Mouse (Mus musculus) erythroblast, embryonic 14.5 days (primary cell): ENCODE measurements around the gene Hfe2.

Experiments used
- GATA1 ChIP-seq: IDR thresholded peaks from 2 replicates; pipeline ENCODE4 v1.6.1; 2012; ENCODE audit warnings: low read length, inconsistent platforms, mixed read lengths
- TAL1 ChIP-seq: IDR thresholded peaks from 3 replicates; pipeline ENCODE4 v1.6.1; 2012; ENCODE audit warnings: low read length, inconsistent platforms, mixed read lengths

DNA sequence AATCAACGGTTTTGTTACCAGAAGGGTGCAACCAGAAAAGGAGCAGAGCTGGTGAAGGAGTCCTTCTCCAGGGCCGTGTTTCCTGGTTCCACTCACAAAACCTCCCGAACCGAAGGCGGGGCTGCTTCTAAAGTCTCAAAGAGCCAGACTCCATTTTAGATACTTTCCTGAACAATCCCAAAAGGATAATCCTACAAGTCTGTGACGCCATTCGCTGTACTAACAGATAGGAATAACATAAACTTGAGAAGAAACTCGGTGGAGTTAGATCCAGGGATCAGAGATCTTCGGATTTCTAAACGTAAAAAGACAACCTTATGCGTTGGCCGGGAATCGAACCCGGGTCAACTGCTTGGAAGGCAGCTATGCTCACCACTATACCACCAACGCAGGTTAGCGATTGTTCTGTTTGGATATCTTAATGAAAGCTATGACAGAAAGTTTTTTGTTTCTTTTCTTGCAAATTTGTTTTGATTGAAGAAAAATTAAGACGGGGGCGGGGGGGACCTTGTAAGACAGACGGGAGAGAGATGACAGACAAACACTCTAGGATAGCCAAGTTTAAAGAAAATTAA lies 24.2 kb upstream of the Hfe2 start:
- TF ChIP-seq GATA1 (no peak), TAL1 (no peak)
